Mouse (Mus musculus): ENCODE data around the gene Kif27. TPM values are rescaled to one million over a fixed set of nuclear protein-coding genes. Genes with fewer than 3 reads are reported as not detected.

Kif27 gene
- polyA plus RNA-seq, 1 experiment, result 2.2 TPM

GRCm38 (mm10) chr13:58248957-58249356 lies 110.0 kb downstream of the Kif27 start:
- H3K9ac ChIP-seq (ENCODE audit: low read depth, poor library complexity, severe bottlenecking), result no peak overlapping the region
- TF ChIP-seq POLR2A (IDR thresholded peaks at IDR 0.05; ENCODE audit: insufficient read depth, low read length) (no peak), EP300 (IDR thresholded peaks at IDR 0.05; ENCODE audit: insufficient read depth, low read depth, low read length) (no peak), CTCF (IDR thresholded peaks at IDR 0.05; ENCODE audit: low read depth, low read length) (no peak)
- no peaks in the 10 kb centered on the region for H3K4me1 ChIP-seq (ENCODE audit: control insufficient read depth, insufficient read depth, low read length)
- no peaks in the 10 kb centered on the region for H3K9me3 ChIP-seq (replicated peaks; ENCODE audit: control insufficient read depth, insufficient read depth, low read length, poor library complexity, severe bottlenecking)
- H3K36me3 ChIP-seq (ENCODE audit: control insufficient read depth, insufficient read depth, low read length, poor library complexity, severe bottlenecking), result no peaks in the 10 kb centered on the region
- no peak overlapping the region for H3K4me3 ChIP-seq (ENCODE audit: low read depth, low read length)
- H3K27ac ChIP-seq (ENCODE audit: insufficient read depth, low read length), result no peak overlapping the region
- no peaks in the 10 kb centered on the region for H3K27me3 ChIP-seq (ENCODE audit: control insufficient read depth, insufficient read depth, low read length, poor library complexity, severe bottlenecking)

Other genes with a start within 250 kb of the Kif27 start
- gene Klhl3, start 245.5 kb downstream of the Kif27 start, polyA plus RNA-seq (2011; ENCODE audit: insufficient read depth, insufficient read length, low read depth, missing spikeins), result 0.25 and 0.30 TPM in 2 replicates
- 166 and 181 TPM in 2 replicates for gene Hnrnpa0, start 230.6 kb downstream of the Kif27 start, polyA plus RNA-seq (2011; ENCODE audit: insufficient read depth, insufficient read length, low read depth, missing spikeins)
- 25.1 and 28.9 TPM in 2 replicates for gene Idnk, start 201.5 kb downstream of the Kif27 start, polyA plus RNA-seq (2011; ENCODE audit: insufficient read depth, insufficient read length, low read depth, missing spikeins)
- 176 and 182 TPM in 2 replicates for gene Ubqln1, start 143.5 kb downstream of the Kif27 start, polyA plus RNA-seq (2011; ENCODE audit: insufficient read depth, insufficient read length, low read depth, missing spikeins)
- gene Gkap1, start 83.4 kb downstream of the Kif27 start, polyA plus RNA-seq (2011; ENCODE audit: insufficient read depth, insufficient read length, low read depth, missing spikeins), result 41.8 and 44.2 TPM in 2 replicates
- gene 2210016F16Rik, start 26.1 kb upstream of the Kif27 start, polyA plus RNA-seq (2011; ENCODE audit: insufficient read depth, insufficient read length, low read depth, missing spikeins), result 5.8 and 7.1 TPM in 2 replicates
- gene Rmi1, start 43.1 kb upstream of the Kif27 start, polyA plus RNA-seq (2011; ENCODE audit: insufficient read depth, insufficient read length, low read depth, missing spikeins), result 31.3 and 31.7 TPM in 2 replicates
- gene Hnrnpk, start 44.2 kb upstream of the Kif27 start, polyA plus RNA-seq (2011; ENCODE audit: insufficient read depth, insufficient read length, low read depth, missing spikeins), result 2,168 and 2,237 TPM in 2 replicates